8 mouse cellular contexts compared by ENCODE assay signal in the genomic region with DNA sequence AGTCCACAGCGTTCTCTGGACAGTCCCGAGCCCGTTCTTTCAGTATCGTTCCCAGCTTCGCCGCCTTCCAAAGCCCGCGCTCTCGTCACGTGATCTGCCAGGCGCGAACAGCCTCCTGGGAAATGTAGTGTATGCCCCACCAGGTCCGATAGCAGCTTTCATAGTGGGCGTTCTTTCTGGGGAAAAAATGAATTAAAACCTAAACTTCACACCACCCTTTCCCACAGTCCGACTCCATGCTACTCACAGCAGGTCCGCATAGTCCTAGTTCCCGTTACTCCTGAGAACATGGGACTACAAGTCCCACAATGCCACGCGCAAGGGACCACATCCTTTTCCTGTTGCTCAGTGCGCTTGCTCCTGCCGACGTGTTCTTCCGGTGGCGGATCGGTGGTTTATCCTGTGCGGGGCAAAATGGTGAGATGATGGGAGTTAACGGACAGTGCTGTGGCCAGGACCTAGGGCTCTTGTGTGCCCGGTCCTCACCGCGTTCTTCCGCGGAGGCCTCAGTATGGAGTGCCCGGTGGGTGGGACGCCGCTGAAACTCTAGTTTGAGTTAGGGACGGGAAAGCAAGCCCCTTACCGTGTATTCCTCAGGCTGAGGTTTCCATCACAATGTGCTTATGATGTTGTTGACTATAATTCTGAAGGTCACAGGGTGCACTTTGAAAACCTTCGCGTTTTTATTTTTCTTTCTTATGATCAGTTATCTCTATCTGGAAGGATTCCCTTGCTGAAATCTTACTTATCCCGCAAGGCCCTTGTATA. TPM values are rescaled to one million over a fixed set of nuclear protein-coding genes. Genes with fewer than 3 reads are reported as not detected.
DNase-seq lines count a peak whose midpoint lies in the region; ATAC-seq and TF ChIP-seq lines count a peak whose summit lies in the region.

A gene (plus strand): TSS at position 167 of the 768 bp plus-strand sequence.
A gene (minus strand): TSS at position 322 of the 768 bp plus-strand sequence.

- H3K4me1 ChIP-seq in ES-Bruce4 (ENCODE audit: control insufficient read depth, insufficient read depth, low read length), result no peaks in the 10 kb centered on the region
- H3K4me1 ChIP-seq in forebrain, embryonic 15.5 days, result peaks cover 20% of the 10 kb centered on the region
- H3K4me1 ChIP-seq in lung, adult 2 months (ENCODE audit: control insufficient read depth, insufficient read depth, low read length), result peaks cover 2% of the 10 kb centered on the region; the same call in 1 of the 2 replicates

- H3K4me3 ChIP-seq in ES-Bruce4 (ENCODE audit: low read depth, low read length), result peak within 1 kb of the TSS; percentile 72
- H3K4me3 ChIP-seq in forebrain, embryonic 15.5 days, result peak within 1 kb of the TSS; percentile 93
- peak within 1 kb of the TSS; percentile 93 for H3K4me3 ChIP-seq in lung, adult 2 months (replicated peaks; ENCODE audit: extremely low read depth, low read depth, low read length)

- intact Hi-C loops in heart, postnatal 25 days (cut with DNase I), result loop anchor here (5.0 kb wide), 1 partner anchor 292 kb away; no protein-coding TSS in a partner anchor

- H3K27me3 ChIP-seq in ES-Bruce4 (ENCODE audit: control insufficient read depth, insufficient read depth, low read length, poor library complexity, severe bottlenecking), result no peaks in the 10 kb centered on the region
- H3K27me3 ChIP-seq in forebrain, embryonic 15.5 days, result no peaks in the 10 kb centered on the region

- no peak for TF ChIP-seq EP300 in ES-Bruce4 (IDR thresholded peaks at IDR 0.05; ENCODE audit: insufficient read depth, low read depth, low read length)

- TF ChIP-seq POLR2A in ES-Bruce4 (IDR thresholded peaks at IDR 0.05; ENCODE audit: insufficient read depth, low read length), result no peak
- peak; percentile 95; the same call in 1 of the 2 replicates for TF ChIP-seq POLR2A in lung, adult 2 months (IDR thresholded peaks at IDR 0.05; ENCODE audit: borderline replicate concordance, extremely low read depth, low read depth, low read length)

- ATAC-seq in forebrain, embryonic 15.5 days (replicated peaks), result peak; percentile 94
- ATAC-seq in neutrophil, adult 5-6 weeks (ENCODE audit: extremely low read depth, insufficient number of reproducible peaks, low FRiP score, poor library complexity, severe bottlenecking), result peak; percentile 84

- DNase-seq in cerebellum, adult 11 months, result peak; percentile 91
- DNase-seq in heart, postnatal 25 days (ENCODE audit: low spot score), result peak; percentile 77
- DNase-seq in layer of hippocampus, adult 18-20 months (ENCODE audit: low spot score in 2 of 2), result peak; percentile 88 to 96
- DNase-seq in lung, adult 2 months, result peak; percentile 97
- peak; percentile 72 to 82 for DNase-seq in thymus, adult 18-20 months

- no peaks in the 10 kb centered on the region for H3K9me3 ChIP-seq in ES-Bruce4 (replicated peaks; ENCODE audit: control insufficient read depth, insufficient read depth, low read length, poor library complexity, severe bottlenecking)
- H3K9me3 ChIP-seq in forebrain, embryonic 15.5 days, result no peaks in the 10 kb centered on the region

- H3K9ac ChIP-seq in ES-Bruce4 (ENCODE audit: low read depth, poor library complexity, severe bottlenecking), result peak within 1 kb of the TSS; percentile 89
- H3K9ac ChIP-seq in forebrain, embryonic 15.5 days (replicated peaks), result peak within 1 kb of the TSS; percentile 88

- H3K4me2 ChIP-seq in forebrain, embryonic 15.5 days (replicated peaks), result peak within 1 kb of the TSS; percentile 88

- no peak for TF ChIP-seq CTCF in ES-Bruce4 (IDR thresholded peaks at IDR 0.05; ENCODE audit: low read depth, low read length)
- TF ChIP-seq CTCF in lung, adult 2 months (IDR thresholded peaks at IDR 0.05; ENCODE audit: insufficient read depth, low read length), result no peak

- peaks cover 32% of the 10 kb centered on the region for H3K36me3 ChIP-seq in ES-Bruce4 (ENCODE audit: control insufficient read depth, insufficient read depth, low read length, poor library complexity, severe bottlenecking)
- peaks cover 42% of the 10 kb centered on the region for H3K36me3 ChIP-seq in forebrain, embryonic 15.5 days

- H3K27ac ChIP-seq in ES-Bruce4 (ENCODE audit: insufficient read depth, low read length), result peak within 1 kb of the TSS; percentile 11
- H3K27ac ChIP-seq in forebrain, embryonic 15.5 days (replicated peaks), result peak within 1 kb of the TSS; percentile 89

- under 1% methylated on average over 40 of the region's 40 CpGs for WGBS in forebrain, embryonic 15.5 days
- WGBS in lung, adult 2 months, result under 1% methylated on average over 40 of the region's 40 CpGs

RNA-seq across cellular contexts. Expression of the first gene that starts in this region (rescaled TPM):
- polyA plus RNA-seq in ES-Bruce4 (2011; ENCODE audit: insufficient read depth, insufficient read length, low read depth, missing spikeins), result 290 and 300 TPM in 2 replicates
- polyA plus RNA-seq in forebrain, embryonic 15.5 days (2015; fragmentation: Nextera tagmentation; extraction: Ambion mirVana), result 397 and 403 TPM in 2 replicates
- 100 to 1,000 TPM; 172 to 178 TPM for total RNA-seq in heart, postnatal 25 days (2021)
- 10 to 100 TPM; 81.9 to 84.8 TPM for total RNA-seq in layer of hippocampus, adult 18-20 months (2021)
- polyA plus RNA-seq in lung, adult 2 months (2012; rRNA removed), result 70.0 and 74.4 TPM in 2 replicates
- 57.5 and 74.8 TPM in 2 replicates for total RNA-seq in neutrophil, adult 5-6 weeks (2017)

RNA-seq across cellular contexts. Expression of the second gene that starts in this region (rescaled TPM):
- 36.1 and 40.5 TPM in 2 replicates for polyA plus RNA-seq in ES-Bruce4 (2011; ENCODE audit: insufficient read depth, insufficient read length, low read depth, missing spikeins)
- 54.7 and 58.4 TPM in 2 replicates for polyA plus RNA-seq in forebrain, embryonic 15.5 days (2015; fragmentation: Nextera tagmentation; extraction: Ambion mirVana)
- total RNA-seq in heart, postnatal 25 days (2021), result 1 to 10 TPM; 4.5 to 4.7 TPM
- 10 to 100 TPM in 1 of 2 experiments, 1 to 10 TPM in 1; 9.5 to 10.7 TPM for total RNA-seq in layer of hippocampus, adult 18-20 months (2021)
- 4.8 and 6.6 TPM in 2 replicates for polyA plus RNA-seq in lung, adult 2 months (2012; rRNA removed)
- total RNA-seq in neutrophil, adult 5-6 weeks (2017), result 17.2 and 18.9 TPM in 2 replicates

Comparison
In these comparisons a context has a peak if more than half of its experiments do, and no peak if none do; other contexts are left out.
1. Peak in every context shown above with its lines: DNase-seq, ATAC-seq, H3K4me3 ChIP-seq and H3K27ac ChIP-seq.